Mouse (Mus musculus) G1E (cell line): ENCODE results near the gene Acot7.

ENCODE experiments used
- CTCF ChIP-seq: IDR thresholded peaks from 2 replicates; pipeline ENCODE4 v1.5.1; 2012; ENCODE audit warnings: low read depth, low read length, inconsistent platforms, mixed read lengths
- GATA1 ChIP-seq: IDR thresholded peaks from 2 replicates; pipeline ENCODE4 v1.6.1; 2012; ENCODE audit warnings: borderline replicate concordance, low read length, inconsistent platforms, mixed read lengths
- POLR2AphosphoS5 ChIP-seq: IDR thresholded peaks from 2 replicates; pipeline ENCODE4 v1.6.1; 2012; ENCODE audit warnings: low read depth, low read length, inconsistent platforms; ENCODE audit not compliant: insufficient replicate concordance
- TAL1 ChIP-seq: conservative IDR thresholded peaks from 2 replicates; pipeline ENCODE4 v1.6.1; 2012; ENCODE audit warnings: low read depth, low read length, inconsistent platforms, mixed read lengths

DNA sequence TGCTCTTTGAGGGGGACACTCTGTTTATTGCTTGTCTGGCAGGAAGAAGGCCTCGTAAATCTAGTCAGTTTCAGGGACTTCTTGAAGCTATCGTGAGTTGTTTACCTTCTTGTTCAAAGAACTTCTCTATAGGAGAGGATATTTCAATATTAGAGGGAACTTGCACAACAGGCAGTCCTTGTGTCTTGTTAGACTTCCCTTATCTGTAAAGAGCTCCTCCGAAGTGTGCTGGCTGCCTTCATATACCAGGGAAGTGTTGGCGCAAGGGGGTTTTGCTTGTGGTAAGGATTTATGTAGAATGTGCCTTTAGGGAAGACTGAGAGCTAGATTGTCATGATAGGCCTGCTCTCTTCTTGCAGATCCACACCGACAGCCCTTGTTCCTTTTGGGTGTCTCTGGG, 46.2 kb downstream of the Acot7 start:
- no peak for TF ChIP-seq CTCF
- no peak for TF ChIP-seq GATA1
- TF ChIP-seq POLR2AphosphoS5, result no peak
- no peak for TF ChIP-seq TAL1
